Mouse (Mus musculus): ENCODE measurements at regions not wholly inside any gene's neighbourhood (a gene's known extent, or its start where the extent isn't known, plus 50 kb on each side); places are given as distances from the start of the nearest gene placed in this dataset.

- ATAC-seq = no peak
- H3K9me3 ChIP-seq (ENCODE audit: low read length) = no peaks in the 10 kb centered on the region
- H3K27ac ChIP-seq (ENCODE audit: low read depth, low read length) = no peak overlapping the region
- no peaks in the 10 kb centered on the region for H3K36me3 ChIP-seq (ENCODE audit: insufficient read depth)
- H3K9ac ChIP-seq = no peak overlapping the region
- no peak overlapping the region for H3K4me2 ChIP-seq (ENCODE audit: low read depth)
- no peak for DNase-seq
- no peak for TF ChIP-seq CTCF (IDR thresholded peaks at IDR 0.05; ENCODE audit: low read depth)
- no peaks in the 10 kb centered on the region for H3K4me1 ChIP-seq (ENCODE audit: insufficient read depth)
- H3K27me3 ChIP-seq (ENCODE audit: insufficient read depth, low read length) = no peaks in the 10 kb centered on the region
- H3K4me3 ChIP-seq (ENCODE audit: low read depth, low read length) = no peak overlapping the region
These were observed 114.7 kb upstream of the Ndp start for GRCm38 (mm10) chrX:17026161-17026829.

DNA sequence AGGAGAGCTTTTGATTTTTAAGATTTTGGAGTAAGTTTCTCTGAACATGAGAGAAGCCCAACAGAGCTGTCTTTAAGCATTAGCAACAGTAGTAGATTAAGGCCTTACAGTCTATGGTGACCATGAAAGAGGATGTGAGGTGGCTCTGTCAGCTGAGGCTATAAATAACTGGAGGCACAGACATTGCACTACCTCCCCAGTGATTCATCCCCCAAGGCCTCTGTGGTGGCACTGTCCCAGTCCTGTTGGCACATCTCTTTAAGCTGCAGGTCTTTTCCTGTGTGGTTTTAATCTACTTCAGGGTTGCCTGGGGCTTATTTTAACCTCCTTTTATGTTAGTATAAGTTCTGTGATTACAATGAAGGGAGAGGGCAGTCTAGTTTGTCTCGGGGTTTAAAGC lies 106.2 kb upstream of the Ndp start:
- H3K4me1 ChIP-seq (ENCODE audit: insufficient read depth) = no peaks in the 10 kb centered on the region
- no peaks in the 10 kb centered on the region for H3K9me3 ChIP-seq (ENCODE audit: low read length)
- no peak overlapping the region for H3K9ac ChIP-seq
- no peaks in the 10 kb centered on the region for H3K36me3 ChIP-seq (ENCODE audit: insufficient read depth)
- no peak for DNase-seq
- no peak overlapping the region for H3K27ac ChIP-seq (ENCODE audit: low read depth, low read length)
- ATAC-seq = no peak
- WGBS = 60% methylated on average over 1 of the region's 1 CpGs
- no peaks in the 10 kb centered on the region for H3K27me3 ChIP-seq (ENCODE audit: insufficient read depth, low read length)
- no peak overlapping the region for H3K4me3 ChIP-seq (ENCODE audit: low read depth, low read length)
- no peak for TF ChIP-seq CTCF (IDR thresholded peaks at IDR 0.05; ENCODE audit: low read depth)
- H3K4me2 ChIP-seq (ENCODE audit: low read depth) = no peak overlapping the region

- Histone ChIP-seq H3K4me1 (ENCODE audit: insufficient read depth) (no peaks in the 10 kb centered on the region), H3K9me3 (ENCODE audit: low read length) (no peaks in the 10 kb centered on the region), H3K27ac (ENCODE audit: low read depth, low read length) (no peak overlapping the region), H3K27me3 (ENCODE audit: insufficient read depth, low read length) (no peaks in the 10 kb centered on the region), H3K9ac (no peak overlapping the region), H3K4me3 (ENCODE audit: low read depth, low read length) (no peak overlapping the region), H3K4me2 (ENCODE audit: low read depth) (no peak overlapping the region), H3K36me3 (ENCODE audit: insufficient read depth) (no peaks in the 10 kb centered on the region)
- 68% methylated on average over 2 of the region's 2 CpGs for WGBS
- TF ChIP-seq CTCF (IDR thresholded peaks at IDR 0.05; ENCODE audit: low read depth) = no peak
- DNase-seq = no peak
- ATAC-seq = peak; percentile 27; the same call in 1 of the 2 replicates
These were observed 97.6 kb upstream of the Ndp start for GRCm38 (mm10) chrX:17009188-17009587.

DNA sequence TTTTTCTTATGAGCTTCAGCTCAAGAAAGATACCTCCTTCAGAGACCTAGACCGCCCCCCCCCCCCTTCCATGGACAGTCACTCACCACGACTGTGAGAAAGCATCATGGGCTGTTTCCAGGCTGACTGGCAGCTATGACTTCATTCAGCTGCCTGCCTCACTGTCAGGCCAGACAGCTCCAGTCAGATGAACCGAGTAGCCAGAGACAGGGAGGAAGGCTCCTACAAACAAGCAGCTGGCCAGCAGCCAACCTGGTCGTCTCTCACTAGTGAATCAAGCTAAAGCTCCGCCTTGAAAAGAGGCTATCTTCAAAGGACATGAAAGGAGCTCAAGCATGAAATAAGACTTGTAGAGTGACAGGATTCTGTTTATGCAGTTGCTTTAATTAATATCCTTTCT lies 87.0 kb upstream of the Ndp start:
- no peak for DNase-seq
- ATAC-seq = peak; percentile 47

More for the DNA sequence above, 87.0 kb upstream of the Ndp start:
- no peak overlapping the region for H3K4me2 ChIP-seq (ENCODE audit: low read depth)
- H3K9ac ChIP-seq = no peak overlapping the region
- H3K4me3 ChIP-seq (ENCODE audit: low read depth, low read length) = no peak overlapping the region
- H3K4me1 ChIP-seq (ENCODE audit: insufficient read depth) = no peaks in the 10 kb centered on the region
- no peaks in the 10 kb centered on the region for H3K36me3 ChIP-seq (ENCODE audit: insufficient read depth)
- no peaks in the 10 kb centered on the region for H3K9me3 ChIP-seq (ENCODE audit: low read length)
- TF ChIP-seq CTCF (IDR thresholded peaks at IDR 0.05; ENCODE audit: low read depth) = no peak
- no peaks in the 10 kb centered on the region for H3K27me3 ChIP-seq (ENCODE audit: insufficient read depth, low read length)
- WGBS = 28% methylated on average over 5 of the region's 5 CpGs
- H3K27ac ChIP-seq (ENCODE audit: low read depth, low read length) = no peak overlapping the region

Measured in forebrain, postnatal 0 days (tissue).